Mouse (Mus musculus): ENCODE data around the gene Sync. TPM values are rescaled to one million over a fixed set of nuclear protein-coding genes. Genes with fewer than 3 reads are reported as not detected.

Sync gene
- total and polyA plus RNA-seq, 2 experiments: 0.05 TPM; not detected in 1

- no peaks in the 10 kb centered on the region for H3K27me3 ChIP-seq (ENCODE audit: control insufficient read depth, insufficient read depth, low read length)
- H3K4me1 ChIP-seq (ENCODE audit: control insufficient read depth, insufficient read depth, low read length): no peaks in the 10 kb centered on the region
- H3K36me3 ChIP-seq (ENCODE audit: control insufficient read depth, insufficient read depth, low read length): peaks cover 9% of the 10 kb centered on the region; the same call in 1 of the 2 replicates
- H3K79me2 ChIP-seq (ENCODE audit: control insufficient read depth, insufficient read depth, low read length): 0 out of 2 replicates have a peak, but pooled peaks cover 3% of the 10 kb centered on the region
- H3K27ac ChIP-seq (replicated peaks; ENCODE audit: insufficient read depth, low read depth, low read length): no peak overlapping the region
- TF ChIP-seq POLR2A (IDR thresholded peaks at IDR 0.05; ENCODE audit: extremely low read depth, insufficient read depth, low read length): no peak
- TF ChIP-seq CTCF (IDR thresholded peaks at IDR 0.05; ENCODE audit: low read depth, low read length): no peak
- DNase-seq (ENCODE audit: extremely low read depth, low read depth, low spot score): no peak
- H3K4me3 ChIP-seq (ENCODE audit: insufficient read depth, low read depth, low read length): no peak overlapping the region
- WGBS: 87% methylated on average over 15 of the region's 15 CpGs
- no peak overlapping the region for H3K9ac ChIP-seq (ENCODE audit: low read depth, low read length)
Observed at GRCm38 (mm10) chr4:129357613-129358163, 70.3 kb downstream of the Sync start.

Other genes with a start within 250 kb of the Sync start
- 35.0 and 46.2 TPM in 2 replicates for gene Rnf19b, start 229.3 kb upstream of the Sync start, total RNA-seq (2014; rRNA removed)
- gene Rnf19b, start 229.3 kb upstream of the Sync start, polyA plus RNA-seq (2012; rRNA removed): 44.0 and 49.1 TPM in 2 replicates
- 0.13 TPM in 1 of 2 replicates, not detected in the other for gene Tmem54, start 182.1 kb upstream of the Sync start, total RNA-seq (2014; rRNA removed)
- 0.37 and 0.65 TPM in 2 replicates for gene Tmem54, start 182.1 kb upstream of the Sync start, polyA plus RNA-seq (2012; rRNA removed)
- 0.18 and 0.47 TPM in 2 replicates for gene Hpca, start 165.6 kb upstream of the Sync start, total RNA-seq (2014; rRNA removed)
- 0.23 and 0.27 TPM in 2 replicates for gene Hpca, start 165.6 kb upstream of the Sync start, polyA plus RNA-seq (2012; rRNA removed)
- 0.54 and 0.83 TPM in 2 replicates for gene Fndc5, start 150.6 kb upstream of the Sync start, total RNA-seq (2014; rRNA removed)
- gene Fndc5, start 150.6 kb upstream of the Sync start, polyA plus RNA-seq (2012; rRNA removed): 0.17 and 0.87 TPM in 2 replicates
- gene S100pbp, start 97.9 kb upstream of the Sync start, total RNA-seq (2014; rRNA removed): 13.4 TPM in 2 replicates
- gene S100pbp, start 97.9 kb upstream of the Sync start, polyA plus RNA-seq (2012; rRNA removed): 7.3 and 10.0 TPM in 2 replicates
- gene Yars, start 97.9 kb upstream of the Sync start, total RNA-seq (2014; rRNA removed): 17.2 and 18.5 TPM in 2 replicates
- gene Yars, start 97.9 kb upstream of the Sync start, polyA plus RNA-seq (2012; rRNA removed): 10.7 and 15.3 TPM in 2 replicates
- 8.9 and 17.9 TPM in 2 replicates for gene C77080, start 26.2 kb upstream of the Sync start, total RNA-seq (2014; rRNA removed)
- 46.6 and 60.7 TPM in 2 replicates for gene C77080, start 26.2 kb upstream of the Sync start, polyA plus RNA-seq (2012; rRNA removed)
- 40.3 and 47.2 TPM in 2 replicates for gene Rbbp4, start 47.8 kb downstream of the Sync start, total RNA-seq (2014; rRNA removed)
- gene Rbbp4, start 47.8 kb downstream of the Sync start, polyA plus RNA-seq (2012; rRNA removed): 15.1 and 17.2 TPM in 2 replicates
- 24.7 and 32.8 TPM in 2 replicates for gene Zbtb8os, start 48.1 kb downstream of the Sync start, total RNA-seq (2014; rRNA removed)
- gene Zbtb8os, start 48.1 kb downstream of the Sync start, polyA plus RNA-seq (2012; rRNA removed): 14.7 and 16.7 TPM in 2 replicates
- gene Zbtb8a, start 90.5 kb downstream of the Sync start, total RNA-seq (2014; rRNA removed): 1.3 and 1.7 TPM in 2 replicates
- gene Zbtb8a, start 90.5 kb downstream of the Sync start, polyA plus RNA-seq (2012; rRNA removed): 1.6 and 1.7 TPM in 2 replicates
- gene Zbtb8b, start 153.2 kb downstream of the Sync start, total RNA-seq (2014; rRNA removed): 0.07 TPM in 1 of 2 replicates, not detected in the other
- 0.04 TPM in 1 of 2 replicates, not detected in the other for gene Zbtb8b, start 153.2 kb downstream of the Sync start, polyA plus RNA-seq (2012; rRNA removed)
- 22.1 and 26.6 TPM in 2 replicates for gene Bsdc1, start 174.0 kb downstream of the Sync start, total RNA-seq (2014; rRNA removed)
- 14.5 and 19.3 TPM in 2 replicates for gene Bsdc1, start 174.0 kb downstream of the Sync start, polyA plus RNA-seq (2012; rRNA removed)
- not detected in 2 replicates for gene Tssk3, start 203.4 kb downstream of the Sync start, total RNA-seq (2014; rRNA removed)
- gene Tssk3, start 203.4 kb downstream of the Sync start, polyA plus RNA-seq (2012; rRNA removed): not detected in 2 replicates
- not detected in 2 replicates for gene Fam229a, start 203.6 kb downstream of the Sync start, total RNA-seq (2014; rRNA removed)
- gene Fam229a, start 203.6 kb downstream of the Sync start, polyA plus RNA-seq (2012; rRNA removed): 0.38 TPM in 1 of 2 replicates, not detected in the other
- 5.3 and 9.9 TPM in 2 replicates for gene Marcksl1, start 226.0 kb downstream of the Sync start, total RNA-seq (2014; rRNA removed)
- 7.7 and 11.1 TPM in 2 replicates for gene Marcksl1, start 226.0 kb downstream of the Sync start, polyA plus RNA-seq (2012; rRNA removed)

Measured in liver, adult 2 months (tissue).